Mouse (Mus musculus) midbrain, embryonic 16.5 days (tissue): ENCODE results near the gene H2al2a. TPM values are rescaled to one million over a fixed set of nuclear protein-coding genes. Genes with fewer than 3 reads are reported as not detected.
"Not testable (repeated sequence)": the region's sequence is repeated elsewhere in the genome, so short reads cannot be mapped to it uniquely, and the experiment has no call there.

Source experiments
- ATAC-seq: fragments of 200-750 bp; cut with Nextera tagmentation; 2 replicates; pipeline ENCODE4 v1.8.0; 2017; ENCODE audit warnings: moderate TSS enrichment
- H3K27ac ChIP-seq: fragments of 300-500 bp; sonication (generic); 2 replicates; pipeline ENCODE4 v1.5.1; 2014; ENCODE audit warnings: mild to moderate bottlenecking, low read length, mixed read lengths
- H3K27me3 ChIP-seq: fragments of 300-500 bp; sonication (generic); 2 replicates; pipeline ENCODE4 v1.6.1; 2014; ENCODE audit warnings: low read depth, low read length, mixed read lengths; ENCODE audit not compliant: control insufficient read depth, insufficient read depth
- H3K36me3 ChIP-seq: fragments of 300-500 bp; sonication (generic); 2 replicates; pipeline ENCODE4 v1.6.1; 2014; ENCODE audit warnings: mild to moderate bottlenecking, low read length, moderate library complexity, mixed read lengths; ENCODE audit not compliant: control insufficient read depth, insufficient read depth
- H3K4me1 ChIP-seq: fragments of 300-500 bp; sonication (generic); 2 replicates; pipeline ENCODE4 v1.6.1; 2014; ENCODE audit warnings: mild to moderate bottlenecking, low read length, mixed read lengths; ENCODE audit not compliant: control insufficient read depth, insufficient read depth
- H3K4me2 ChIP-seq: fragments of 300-500 bp; sonication (generic); 2 replicates; pipeline ENCODE4 v1.6.1; 2014; ENCODE audit warnings: mild to moderate bottlenecking, low read length, mixed read lengths
- H3K4me3 ChIP-seq: fragments of 300-500 bp; sonication (generic); 2 replicates; pipeline ENCODE4 v1.5.1; 2014; ENCODE audit warnings: low read depth, mild to moderate bottlenecking, low read length, moderate library complexity, mixed read lengths
- H3K9ac ChIP-seq: fragments of 300-500 bp; sonication (generic); 2 replicates; pipeline ENCODE4 v1.6.1; 2014; ENCODE audit warnings: low read depth, low read length, mixed read lengths
- H3K9me3 ChIP-seq: fragments of 300-500 bp; sonication (generic); replicated peaks from 2 replicates; pipeline ENCODE4 v1.6.1; 2014; ENCODE audit warnings: mild to moderate bottlenecking, low read length, mixed read lengths; ENCODE audit not compliant: control insufficient read depth, poor library complexity, severe bottlenecking
- WGBS: fragments of 180-500 bp; shearing (Covaris S2); extraction: QIAGEN DNeasy Blood & Tissue Kit; methylation state at CpG from one replicate; pipeline ENCODE4 v1.1.7; 2014; 5-methylcytosine and 5-hydroxymethylcytosine counted together
- polyA plus RNA-seq: library from polyadenylated mRNA; unstranded; fragments of >200 nt; fragmentation: Nextera tagmentation; extraction: Ambion mirVana; gene quantifications from 2 replicates; pipeline ENCODE4 v1.2.1, GENCODE M21; 2015

The H2al2a gene
- polyA plus RNA-seq, 1 experiment from 2014 or later: not detected

- H3K4me1 ChIP-seq: no peaks in the 10 kb centered on the region
- H3K27me3 ChIP-seq: no peaks in the 10 kb centered on the region
- H3K9ac ChIP-seq: no peak overlapping the region
- ATAC-seq: no peak
- H3K36me3 ChIP-seq: no peaks in the 10 kb centered on the region
- 96% methylated on average over 2 of the region's 2 CpGs for WGBS
- no peak overlapping the region for H3K4me2 ChIP-seq
- H3K4me3 ChIP-seq: no peak overlapping the region
- H3K27ac ChIP-seq: no peak overlapping the region
- H3K9me3 ChIP-seq: no peaks in the 10 kb centered on the region
Measured at GRCm38 (mm10) chr2:17972843-17973242, 23.9 kb downstream of the H2al2a start.

GRCm38 (mm10) chr2:17971407-17971806, 25.4 kb downstream of the H2al2a start:
- Histone ChIP-seq H3K4me1 (no peaks in the 10 kb centered on the region), H3K9ac (no peak overlapping the region), H3K27me3 (no peaks in the 10 kb centered on the region), H3K27ac (no peak overlapping the region), H3K4me3 (no peak overlapping the region), H3K4me2 (no peak overlapping the region), H3K36me3 (no peaks in the 10 kb centered on the region), H3K9me3 (no peaks in the 10 kb centered on the region)
- 71% methylated on average over 6 of the region's 6 CpGs for WGBS
- no peak for ATAC-seq

- H3K9ac ChIP-seq: no peak overlapping the region
- H3K4me1 ChIP-seq: no peaks in the 10 kb centered on the region
- 39% methylated on average over 1 of the region's 1 CpGs for WGBS
- H3K4me2 ChIP-seq: no peak overlapping the region
- H3K27me3 ChIP-seq: no peaks in the 10 kb centered on the region
- H3K9me3 ChIP-seq: no peaks in the 10 kb centered on the region
- H3K36me3 ChIP-seq: no peaks in the 10 kb centered on the region
- no peak overlapping the region for H3K27ac ChIP-seq
- no peak overlapping the region for H3K4me3 ChIP-seq
- no peak for ATAC-seq
Measured at GRCm38 (mm10) chr2:17970662-17971061, 26.1 kb downstream of the H2al2a start.

GRCm38 (mm10) chr2:17970187-17970586, 26.6 kb downstream of the H2al2a start:
- H3K4me1 ChIP-seq: no peaks in the 10 kb centered on the region

GRCm38 (mm10) chr2:17968571-17968970, 28.2 kb downstream of the H2al2a start:
- Histone ChIP-seq H3K4me2 (no peak overlapping the region), H3K4me3 (no peak overlapping the region), H3K27me3 (no peaks in the 10 kb centered on the region), H3K4me1 (no peaks in the 10 kb centered on the region), H3K36me3 (no peaks in the 10 kb centered on the region), H3K9ac (no peak overlapping the region), H3K9me3 (no peaks in the 10 kb centered on the region), H3K27ac (no peak overlapping the region)
- peak; percentile 77; the same call in 1 of the 2 replicates for ATAC-seq
- WGBS: 83% methylated on average over 2 of the region's 2 CpGs

More at GRCm38 (mm10) chr2:17970187-17970586, 26.6 kb downstream of the H2al2a start:
- H3K4me2 ChIP-seq: no peak overlapping the region
- ATAC-seq: no peak
- no peaks in the 10 kb centered on the region for H3K27me3 ChIP-seq
- no peak overlapping the region for H3K9ac ChIP-seq
- H3K4me3 ChIP-seq: no peak overlapping the region
- no peaks in the 10 kb centered on the region for H3K9me3 ChIP-seq
- no peak overlapping the region for H3K27ac ChIP-seq
- no peaks in the 10 kb centered on the region for H3K36me3 ChIP-seq

GRCm38 (mm10) chr2:17968037-17968436, 28.7 kb downstream of the H2al2a start:
- not testable (repeated sequence) for H3K9ac ChIP-seq, H3K9me3 ChIP-seq, H3K4me1 ChIP-seq, H3K27ac ChIP-seq, H3K27me3 ChIP-seq, H3K36me3 ChIP-seq, H3K4me3 ChIP-seq, ATAC-seq, H3K4me2 ChIP-seq
- WGBS: 94% methylated on average over 3 of the region's 3 CpGs

GRCm38 (mm10) chr2:17959501-17959900, 37.3 kb downstream of the H2al2a start:
- Histone ChIP-seq H3K36me3 (no peaks in the 10 kb centered on the region), H3K9ac (no peak overlapping the region), H3K9me3 (no peaks in the 10 kb centered on the region), H3K4me1 (no peaks in the 10 kb centered on the region), H3K4me3 (no peak overlapping the region), H3K27me3 (no peaks in the 10 kb centered on the region), H3K4me2 (no peak overlapping the region), H3K27ac (no peak overlapping the region)
- ATAC-seq: no peak
- WGBS: 56% methylated on average over 1 of the region's 1 CpGs

- WGBS: 79% methylated on average over 3 of the region's 3 CpGs
- Histone ChIP-seq H3K4me3 (no peak overlapping the region), H3K9me3 (no peaks in the 10 kb centered on the region), H3K4me2 (no peak overlapping the region), H3K27ac (no peak overlapping the region), H3K9ac (no peak overlapping the region), H3K27me3 (no peaks in the 10 kb centered on the region), H3K36me3 (no peaks in the 10 kb centered on the region), H3K4me1 (no peaks in the 10 kb centered on the region)
- no peak for ATAC-seq
Measured at GRCm38 (mm10) chr2:17946875-17947274, 49.9 kb downstream of the H2al2a start.
